Mouse (Mus musculus) adipocyte (in vitro differentiated cells): ENCODE results near the gene Rtn2.

ENCODE experiments used
- DNase-seq: peaks from one replicate; pipeline ENCODE4 v3.0.0-alpha.2; 2016; ENCODE audit warnings: low spot score

The Rtn2 gene

GRCm38 (mm10) chr7:19269721-19270441, 12.5 kb upstream of the Rtn2 start:
- peak; percentile 62 for DNase-seq

- peak; percentile 21 for DNase-seq
Measured at GRCm38 (mm10) chr7:19270509-19271237, 11.8 kb upstream of the Rtn2 start.

- peak; percentile 77 for DNase-seq
Measured at GRCm38 (mm10) chr7:19271238-19272172, 10.9 kb upstream of the Rtn2 start, which contains the start of gene Vasp. TSS of gene Vasp (minus strand) at chr7:19271817.

GRCm38 (mm10) chr7:19272173-19272764, 10.2 kb upstream of the Rtn2 start:
- peak; percentile 26 for DNase-seq

GRCm38 (mm10) chr7:19276253-19276652, 6.2 kb upstream of the Rtn2 start:
- DNase-seq: no peak

- no peak for DNase-seq
Measured at GRCm38 (mm10) chr7:19279052-19279451, 3.4 kb upstream of the Rtn2 start.

- no peak for DNase-seq
Measured at GRCm38 (mm10) chr7:19279581-19280114, 2.8 kb upstream of the Rtn2 start, which contains the start of gene Ppm1n. TSS of gene Ppm1n (minus strand) at chr7:19280064.

- DNase-seq: peak; percentile 28
Measured at GRCm38 (mm10) chr7:19281680-19282304, 632 bp upstream of the Rtn2 start.

- DNase-seq: peak; percentile 47
Measured at GRCm38 (mm10) chr7:19282791-19283405, 474 bp downstream of the Rtn2 start.

GRCm38 (mm10) chr7:19283406-19283804, 981 bp downstream of the Rtn2 start:
- DNase-seq: no peak

- no peak for DNase-seq
Measured at GRCm38 (mm10) chr7:19284763-19285162, 2.3 kb downstream of the Rtn2 start.

GRCm38 (mm10) chr7:19290969-19291596, 8.7 kb downstream of the Rtn2 start:
- no peak for DNase-seq

GRCm38 (mm10) chr7:19295503-19296185, 13.2 kb downstream of the Rtn2 start:
- peak; percentile 91 for DNase-seq

GRCm38 (mm10) chr7:19297034-19297433, 14.6 kb downstream of the Rtn2 start:
- no peak for DNase-seq

- DNase-seq: no peak
Measured at GRCm38 (mm10) chr7:19297794-19298193, 15.4 kb downstream of the Rtn2 start.

- DNase-seq: peak; percentile 69
Measured at GRCm38 (mm10) chr7:19299194-19299593, 16.8 kb downstream of the Rtn2 start.

GRCm38 (mm10) chr7:19300501-19301421, 18.3 kb downstream of the Rtn2 start:
- peak; percentile 76 for DNase-seq
